Mouse (Mus musculus) spleen, postnatal 10 days (tissue): ENCODE data around the gene Gjc2.
A peak's percentile ranks its signal among the peaks of the same experiment; 100 is the strongest.
"Not testable (repeated sequence)": the region's sequence is repeated elsewhere in the genome, so short reads cannot be mapped to it uniquely, and the experiment has no call there.

ENCODE experiments used
- DNase-seq, 2 experiments: peaks; one replicate each; pipeline ENCODE4 v3.0.0; 2021 to 2022; ENCODE audit warnings: low spot score in 2 of 2

The Gjc2 gene

GRCm38 (mm10) chr11:59182864-59183331, at the start of gene Gjc2:
Gjc2 (minus strand) TSS chr11:59183213.
- DNase-seq = no peak

GRCm38 (mm10) chr11:59232797-59233196, 49.8 kb upstream of the Gjc2 start:
- DNase-seq = no peak

DNA sequence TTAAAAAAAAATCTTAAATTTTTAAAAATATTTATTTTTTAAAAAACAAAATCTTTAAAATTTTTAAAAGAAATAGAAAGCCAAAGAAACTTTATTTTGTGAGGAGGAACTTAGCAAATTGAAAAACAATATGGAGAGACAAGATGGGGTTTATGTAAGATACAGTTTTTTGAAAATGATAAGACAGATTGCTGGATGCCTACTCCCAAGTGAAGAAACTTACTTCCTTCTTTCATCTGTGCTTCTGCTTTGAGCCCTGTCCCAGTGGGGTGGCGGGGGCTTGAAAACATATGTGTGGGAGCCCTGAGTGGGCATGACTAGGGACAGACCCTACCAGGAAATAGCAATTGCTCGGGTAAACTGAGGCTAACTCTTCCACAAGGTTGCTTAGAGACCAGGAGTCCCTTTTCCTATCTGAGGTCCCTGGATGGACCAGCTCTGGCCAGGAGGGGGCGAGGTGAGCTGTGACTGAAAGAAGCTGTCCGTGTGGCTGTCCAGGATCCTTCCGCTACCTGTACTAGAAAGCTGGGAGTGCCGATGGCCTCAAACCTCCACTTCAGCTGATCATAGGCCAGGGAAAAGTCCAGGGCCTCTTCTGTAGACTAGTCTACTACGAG, 47.2 kb upstream of the Gjc2 start:
- DNase-seq = peak; percentile 64 to 81

DNA sequence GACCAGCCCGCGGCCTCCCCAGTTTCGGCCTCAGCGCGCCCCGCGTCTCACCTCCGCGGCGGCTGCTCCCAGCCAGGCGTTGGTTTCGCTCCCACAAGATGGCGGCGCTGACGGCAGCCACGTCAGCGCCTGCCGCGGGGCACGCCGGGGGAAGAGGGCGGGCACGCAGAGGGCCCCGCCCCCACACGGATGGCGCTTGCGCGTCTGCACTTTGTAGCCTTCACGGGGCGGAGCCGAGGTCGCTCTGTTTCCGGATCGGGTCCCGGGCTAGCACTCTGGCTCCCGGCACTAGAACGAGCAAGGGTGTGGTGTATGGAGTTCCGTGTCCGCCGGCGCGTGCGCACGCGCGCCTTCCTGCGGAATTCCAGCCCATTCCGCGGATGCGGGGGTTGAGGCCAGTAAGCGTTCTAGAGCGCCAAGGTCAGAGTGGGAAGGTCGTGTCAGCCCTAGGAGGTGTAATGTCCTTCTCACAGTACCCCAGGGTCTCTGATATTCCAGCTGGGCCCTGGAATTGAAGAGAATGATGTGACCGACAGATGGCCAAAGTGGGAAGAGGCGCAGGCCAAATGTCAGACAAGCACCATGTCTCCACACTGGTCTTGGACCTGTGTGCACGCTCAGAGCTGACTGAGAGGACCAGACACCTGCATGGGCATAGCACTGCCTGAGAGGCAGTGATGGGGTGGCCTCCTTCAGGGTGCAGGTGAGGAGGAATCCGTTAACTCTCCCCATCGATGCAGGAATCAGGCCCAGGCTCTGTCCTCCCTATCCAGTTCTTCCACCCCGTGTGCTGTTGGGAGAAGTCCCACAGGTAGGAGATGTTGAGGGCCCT, 45.3 kb upstream of the Gjc2 start, which contains the start of gene Arf1:
Gene Arf1, minus strand, starts transcription at position 149 of the 832 bp plus-strand sequence.
- peak; percentile 95 to 98 for DNase-seq

DNA sequence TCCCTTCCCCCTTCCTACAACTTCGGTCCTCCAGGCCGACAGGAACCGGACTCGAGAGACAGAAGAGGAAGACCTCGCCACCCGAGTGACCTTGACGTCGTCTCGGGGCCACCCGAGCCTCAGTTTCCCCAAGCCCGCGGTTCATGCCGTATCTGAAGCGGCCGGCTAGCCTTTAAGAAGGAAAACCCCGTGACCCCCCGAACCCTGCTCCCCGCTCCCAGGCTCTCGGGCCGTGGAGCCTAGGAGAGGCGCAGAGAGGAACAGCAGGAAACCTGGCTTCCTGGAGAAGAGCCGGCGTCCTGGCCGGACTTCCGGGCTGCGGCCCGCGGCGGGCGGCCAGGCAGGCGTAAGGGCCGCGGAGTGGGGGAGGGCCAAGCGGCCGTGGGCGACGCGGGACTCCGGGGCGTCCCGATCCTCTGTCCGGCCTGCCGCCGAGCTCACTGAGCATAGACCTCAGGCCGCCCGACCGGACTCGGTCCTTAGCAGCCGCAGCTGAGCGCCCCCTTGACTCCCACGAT, 44.6 kb upstream of the Gjc2 start:
- DNase-seq = no peak

- DNase-seq = peak in 1 of 2 experiments; percentile 60
These were observed 44.0 kb upstream of the Gjc2 start for GRCm38 (mm10) chr11:59226787-59227603.

GRCm38 (mm10) chr11:59226251-59226650, 43.2 kb upstream of the Gjc2 start:
- DNase-seq = no peak

- no peak for DNase-seq
These were observed 42.2 kb upstream of the Gjc2 start for GRCm38 (mm10) chr11:59225167-59225566.

DNA sequence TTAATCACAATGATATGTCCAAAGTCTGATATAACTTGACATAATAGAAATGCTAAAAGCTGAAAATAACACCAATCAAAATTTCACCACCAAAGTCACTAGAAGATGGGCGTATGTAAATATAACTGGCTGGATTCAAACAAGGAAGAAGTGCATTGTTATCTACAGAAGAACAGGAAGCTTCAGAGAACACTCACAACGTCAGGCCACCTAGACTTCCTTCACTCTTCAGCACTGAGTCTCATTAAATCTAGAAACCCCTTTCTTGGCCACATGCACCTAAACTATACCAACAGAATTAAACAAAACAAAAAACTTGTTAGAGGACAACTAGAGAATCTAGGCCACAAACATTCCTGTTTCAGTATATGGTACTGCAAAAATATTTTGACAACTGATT, 41.5 kb upstream of the Gjc2 start:
- no peak for DNase-seq

GRCm38 (mm10) chr11:59224025-59224424, 41.0 kb upstream of the Gjc2 start:
- DNase-seq = no peak

DNA sequence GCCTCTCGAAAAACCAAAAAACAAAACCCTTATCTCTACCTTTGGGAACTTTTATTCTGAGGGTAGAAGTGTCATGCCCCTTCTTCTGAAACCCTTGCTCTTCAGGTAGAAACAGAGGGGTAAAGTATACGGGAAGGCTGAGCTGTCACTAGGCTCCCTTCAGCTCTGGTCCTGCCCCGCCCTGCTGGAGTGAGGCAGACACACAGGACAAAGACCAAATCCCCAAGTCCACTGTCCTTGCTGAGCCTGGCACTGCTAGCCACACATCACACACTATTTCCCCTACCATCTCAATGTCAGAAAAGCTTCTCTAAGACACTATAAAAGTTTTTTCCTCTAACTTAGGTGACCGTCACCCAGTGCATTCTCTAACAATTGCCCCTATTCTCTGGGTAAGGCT, 39.3 kb upstream of the Gjc2 start:
- DNase-seq = no peak

DNA sequence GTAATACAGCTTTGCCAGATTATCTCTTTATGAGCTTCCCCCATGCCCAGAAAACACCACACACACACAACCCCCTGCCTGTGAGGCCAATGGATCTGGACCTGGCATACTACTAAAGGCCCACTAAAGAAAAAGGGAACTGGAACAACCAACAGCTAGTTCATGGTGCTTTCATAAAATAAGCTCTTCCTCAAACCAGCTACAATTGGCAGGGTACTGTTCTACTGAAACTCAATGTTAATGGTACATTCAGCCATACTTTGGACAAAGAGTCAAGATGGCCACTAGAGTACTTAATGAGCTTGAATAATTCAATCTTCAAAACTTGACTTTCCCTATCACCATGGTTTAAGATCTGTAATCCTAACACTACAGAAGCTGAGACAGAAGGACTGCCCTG, 38.6 kb upstream of the Gjc2 start:
- DNase-seq = no peak

DNA sequence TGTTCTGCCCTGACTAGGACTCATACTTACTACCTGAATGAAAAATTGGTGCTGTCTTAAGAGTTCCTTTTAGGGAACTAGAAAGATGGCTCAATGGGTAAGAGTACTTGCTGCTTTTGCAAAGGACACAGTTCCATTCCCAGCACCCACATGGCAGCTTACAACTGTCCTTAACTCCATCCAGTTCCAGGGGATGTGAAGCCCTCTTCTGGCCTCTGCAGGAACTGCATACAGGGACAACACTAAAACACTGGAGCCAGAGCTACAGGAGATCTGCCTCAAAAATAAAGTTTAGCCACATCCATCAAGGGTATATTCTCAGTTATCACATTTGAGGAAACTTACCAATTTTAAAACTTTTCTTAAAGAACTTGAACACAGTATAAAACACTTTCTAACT, 36.1 kb upstream of the Gjc2 start:
- DNase-seq = peak; percentile 51 to 72

GRCm38 (mm10) chr11:59218389-59218998, 35.5 kb upstream of the Gjc2 start:
- no peak for DNase-seq

- no peak for DNase-seq
These were observed 33.9 kb upstream of the Gjc2 start for GRCm38 (mm10) chr11:59216955-59217354.

DNA sequence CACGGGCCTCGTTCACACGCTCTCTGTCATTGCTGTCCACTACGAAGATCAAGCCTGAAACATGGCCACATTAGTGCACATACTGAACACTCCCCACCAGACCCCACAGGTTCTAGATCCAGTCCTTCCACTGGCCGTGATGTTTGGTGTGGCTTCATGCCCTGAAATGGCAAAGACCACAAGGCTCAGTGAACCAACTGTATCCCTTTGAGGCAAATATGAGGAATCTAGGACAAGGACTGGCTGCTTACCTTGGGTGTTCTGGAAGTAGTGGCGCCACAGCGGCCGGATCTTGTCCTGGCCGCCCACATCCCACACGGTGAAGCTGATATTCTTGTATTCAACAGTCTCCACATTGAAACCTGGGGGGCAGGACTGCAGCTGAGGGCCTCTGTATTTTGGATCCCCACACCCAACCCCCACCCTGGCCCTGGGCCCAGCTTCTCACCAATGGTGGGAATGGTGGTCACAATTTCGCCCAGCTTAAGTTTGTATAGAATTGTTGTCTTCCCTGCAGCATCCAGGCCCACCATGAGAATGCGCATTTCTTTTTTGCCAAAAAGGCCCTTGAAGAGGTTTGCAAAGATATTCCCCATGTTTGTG, 30.0 kb upstream of the Gjc2 start:
- DNase-seq = no peak

- peak in 1 of 2 experiments; percentile 58 for DNase-seq
These were observed 29.3 kb upstream of the Gjc2 start for GRCm38 (mm10) chr11:59212320-59212719.

DNA sequence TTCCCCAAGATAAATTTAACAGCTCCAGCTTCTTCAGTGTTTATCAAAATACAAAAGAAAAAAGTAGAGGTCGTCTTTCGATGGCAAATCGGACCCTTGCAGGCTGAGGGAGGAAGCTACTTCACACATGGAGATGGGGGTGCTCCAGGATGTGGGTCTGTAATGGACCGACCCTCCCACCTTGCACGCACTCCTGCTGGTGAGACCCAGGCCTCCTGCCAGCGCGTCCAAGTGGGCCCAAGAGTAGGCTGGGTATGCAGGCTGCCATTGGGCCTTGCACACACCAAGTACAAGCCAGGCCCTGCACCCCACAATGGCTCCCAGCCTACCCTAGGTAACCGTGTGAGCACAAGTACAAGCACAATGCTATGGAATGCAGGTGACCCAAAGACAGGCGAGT, 28.5 kb upstream of the Gjc2 start:
- DNase-seq = not testable (repeated sequence)

GRCm38 (mm10) chr11:59210020-59210419, 27.0 kb upstream of the Gjc2 start:
- DNase-seq = no peak

- DNase-seq = no peak
These were observed 26.6 kb upstream of the Gjc2 start for GRCm38 (mm10) chr11:59209580-59209979.

- DNase-seq = peak; percentile 73 to 86
These were observed 26.0 kb upstream of the Gjc2 start for GRCm38 (mm10) chr11:59209003-59209441.
